Mouse (Mus musculus) C2C12 (cell line): Measurements from ENCODE around the gene Hist2h3c1. TPM values are rescaled to one million over a fixed set of nuclear protein-coding genes. Genes with fewer than 3 reads are reported as not detected.
"Not testable (repeated sequence)": the region's sequence is repeated elsewhere in the genome, so short reads cannot be mapped to it uniquely, and the experiment has no call there.

Experiments used
- H3K27me3 ChIP-seq: one replicate; pipeline ENCODE4 v1.6.1; 2011; ENCODE audit not compliant: control insufficient read depth, insufficient read depth, insufficient read length
- H3K36me3 ChIP-seq: one replicate; pipeline ENCODE4 v1.6.1; 2011; ENCODE audit not compliant: control insufficient read depth, insufficient read depth
- H3K4me3 ChIP-seq: one replicate; pipeline ENCODE4 v1.5.1; 2011; ENCODE audit warnings: mild to moderate bottlenecking, control low read depth; ENCODE audit not compliant: poor library complexity, insufficient read depth, severe bottlenecking
- H3K79me2 ChIP-seq: one replicate; pipeline ENCODE4 v1.6.1; 2011; ENCODE audit not compliant: control insufficient read depth, insufficient read depth
- H3K79me3 ChIP-seq: one replicate; pipeline ENCODE4 v1.6.1; 2011; ENCODE audit warnings: low read depth, control low read depth
- H3ac ChIP-seq: one replicate; pipeline ENCODE3; 2011; ENCODE audit warnings: low read depth; ENCODE audit not compliant: control insufficient read depth, insufficient read length
- CEBPB ChIP-seq: IDR thresholded peaks from one replicate; pipeline ENCODE4 v1.6.1; 2011; ENCODE audit warnings: low read depth, mild to moderate bottlenecking, control low read depth, moderate library complexity
- CTCF ChIP-seq: IDR thresholded peaks from one replicate; pipeline ENCODE4 v1.5.1; 2011; ENCODE audit not compliant: control insufficient read depth, insufficient read depth, insufficient read length
- FOSL1 ChIP-seq: IDR thresholded peaks from one replicate; pipeline ENCODE4 v1.8.0; 2011; ENCODE audit warnings: mild to moderate bottlenecking, low read length; ENCODE audit not compliant: poor library complexity, insufficient read depth, severe bottlenecking
- MAX ChIP-seq: IDR thresholded peaks from one replicate; pipeline ENCODE4 v1.6.1; 2011; ENCODE audit warnings: mild to moderate bottlenecking, control low read depth
- MYOD1 ChIP-seq: IDR thresholded peaks from one replicate; pipeline ENCODE4 v1.6.1; 2011; ENCODE audit warnings: low read depth; ENCODE audit not compliant: control insufficient read depth, insufficient read length
- MYOG ChIP-seq: IDR thresholded peaks from one replicate; pipeline ENCODE4 v1.6.1; 2011; ENCODE audit not compliant: control insufficient read depth, insufficient read length; ENCODE audit errors: extremely low read depth
- USF1 ChIP-seq: IDR thresholded peaks from one replicate; pipeline ENCODE4 v1.6.1; 2011; ENCODE audit warnings: low read depth, mild to moderate bottlenecking, control low read depth, moderate library complexity
- polyA plus RNA-seq: library from polyadenylated mRNA; unstranded; fragments of >200 nt; fragmentation: generic; extraction: Trizol; gene quantifications from one replicate; pipeline ENCODE4 v1.2.1, GENCODE M21; 2012; ENCODE audit warnings: missing spikeins

Gene Hist2h3c1
- polyA plus RNA-seq, 1 experiment, result 0.32 TPM

DNA sequence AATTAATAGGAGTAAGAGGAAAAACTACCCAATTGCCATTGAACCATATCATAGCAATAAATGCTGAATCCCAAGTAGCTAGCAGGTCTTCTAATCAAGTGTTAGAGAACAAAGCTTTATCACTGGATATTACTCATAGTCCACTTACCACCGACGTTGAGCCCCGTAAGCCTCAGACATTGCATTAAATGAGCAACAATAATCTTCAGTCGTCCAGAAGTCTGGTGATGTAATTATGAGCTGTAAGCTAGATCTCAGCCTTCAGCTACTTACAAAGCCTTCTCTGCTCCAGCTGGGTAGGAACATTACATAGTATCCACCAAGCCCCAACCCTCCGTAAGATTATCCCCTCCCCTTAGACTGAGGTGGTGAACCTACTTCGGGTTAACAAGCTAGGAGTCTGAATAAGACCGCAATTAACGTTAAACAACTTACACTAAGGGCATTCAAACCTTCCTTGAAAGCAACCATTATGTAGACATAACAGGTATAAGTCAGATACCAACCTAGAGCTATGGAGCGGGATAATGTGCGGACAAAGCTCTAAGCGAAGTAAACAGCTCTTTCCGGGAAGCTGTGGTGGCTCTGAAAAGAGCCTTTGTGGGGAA lies 8.5 kb upstream of the Hist2h3c1 start:
- Histone ChIP-seq H3K79me3 (no peaks in the 10 kb centered on the region), H3K27me3 (no peaks in the 10 kb centered on the region), H3K79me2 (no peaks in the 10 kb centered on the region), H3K36me3 (no peaks in the 10 kb centered on the region), H3ac (peak overlapping the region; percentile 68), H3K4me3 (peak overlapping the region; percentile 42)
- TF ChIP-seq CEBPB, result no peak
- TF ChIP-seq MYOG, result no peak
- no peak for TF ChIP-seq MAX
- no peak for TF ChIP-seq USF1
- TF ChIP-seq FOSL1, result no peak
- TF ChIP-seq MYOD1, result no peak
- no peak for TF ChIP-seq CTCF

DNA sequence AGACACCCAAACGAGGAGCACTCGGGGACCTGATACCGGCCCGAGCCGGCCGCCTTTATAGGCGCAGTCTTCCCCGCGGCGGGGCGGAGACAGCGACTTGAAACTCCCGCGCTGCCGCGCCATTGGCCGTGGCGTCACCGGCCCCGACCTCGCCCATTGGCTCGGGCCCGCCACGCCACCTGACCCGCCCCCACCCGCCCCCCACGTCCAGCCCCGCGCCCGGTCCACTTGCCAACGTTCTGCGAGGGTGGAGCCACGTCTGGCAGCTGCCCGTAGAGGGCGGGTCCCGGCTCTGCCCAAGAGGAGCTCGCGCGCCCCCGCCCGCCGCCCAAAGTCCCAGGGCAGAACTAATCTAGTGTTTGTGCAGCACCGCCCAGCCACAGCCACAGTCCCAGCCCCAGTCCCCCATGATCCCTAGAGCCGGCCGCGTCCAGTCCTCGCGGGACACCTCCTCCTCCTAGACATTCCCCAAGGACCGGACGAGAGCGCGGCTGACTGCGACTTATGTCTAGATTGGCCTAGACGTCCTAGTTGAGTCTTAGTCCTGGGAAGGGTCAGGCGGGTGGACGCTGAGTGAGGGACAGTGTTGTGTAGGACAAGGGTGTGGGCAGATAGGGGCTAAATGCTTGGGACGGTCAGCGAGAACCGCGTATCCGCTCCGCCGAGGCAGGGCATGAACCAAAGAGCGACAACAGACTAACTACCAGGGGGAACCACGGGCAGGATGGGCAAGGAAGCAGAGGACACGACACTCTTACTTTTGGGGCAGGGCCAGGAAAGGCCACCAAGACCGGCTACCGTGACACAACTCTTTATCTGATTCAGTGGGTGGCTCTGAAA lies 7.3 kb upstream of the Hist2h3c1 start, which contains the start of gene Hist2h3c2:
TSS of gene Hist2h3c2 (minus strand) at position 174 of the 840 bp plus-strand sequence.
- not testable (repeated sequence) for H3K36me3 ChIP-seq, H3K79me2 ChIP-seq, H3K27me3 ChIP-seq, H3K79me3 ChIP-seq
- Histone ChIP-seq H3K4me3 (peak within 1 kb of the TSS; percentile 42), H3ac (peak within 1 kb of the TSS; percentile 68)

DNA sequence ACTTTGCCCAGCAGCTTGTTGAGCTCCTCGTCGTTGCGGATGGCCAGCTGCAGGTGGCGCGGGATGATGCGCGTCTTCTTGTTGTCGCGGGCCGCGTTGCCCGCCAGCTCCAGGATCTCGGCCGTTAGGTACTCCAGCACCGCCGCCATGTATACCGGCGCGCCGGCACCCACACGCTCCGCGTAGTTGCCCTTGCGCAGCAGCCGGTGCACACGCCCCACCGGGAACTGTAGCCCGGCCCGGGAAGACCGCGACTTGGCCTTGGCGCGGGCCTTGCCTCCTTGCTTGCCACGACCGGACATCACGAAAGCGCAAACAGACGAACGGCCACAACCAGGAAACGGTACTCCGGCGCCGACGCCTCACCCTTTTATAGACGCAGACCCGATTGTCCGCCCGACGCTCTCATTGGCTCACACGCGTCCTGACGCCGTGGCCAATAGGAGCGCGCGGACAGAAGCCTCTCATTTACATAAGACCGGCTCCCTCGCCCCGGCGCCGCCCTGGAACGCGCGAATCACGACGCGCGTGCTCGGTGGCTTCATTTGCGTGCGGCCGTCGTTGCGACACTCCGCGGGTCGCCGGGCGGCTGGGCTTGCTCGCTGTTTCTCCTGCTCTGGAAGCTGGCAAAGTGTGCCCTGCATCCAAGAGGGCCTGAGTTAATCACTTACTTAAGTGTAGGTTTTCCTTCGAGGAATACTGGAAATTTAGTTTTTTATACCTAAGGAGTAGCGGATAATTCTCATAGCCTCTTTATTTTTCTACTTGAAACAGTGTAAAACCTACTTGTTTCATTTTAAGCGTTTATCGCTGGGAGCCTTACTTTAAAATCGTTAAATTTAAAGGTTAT lies 6.3 kb upstream of the Hist2h3c1 start, which contains the start of gene Hist2h2aa2:
TSS of gene Hist2h2aa2 (minus strand) at position 328 of the 850 bp plus-strand sequence.
- H3K27me3 ChIP-seq, H3K36me3 ChIP-seq: not testable (repeated sequence)

DNA sequence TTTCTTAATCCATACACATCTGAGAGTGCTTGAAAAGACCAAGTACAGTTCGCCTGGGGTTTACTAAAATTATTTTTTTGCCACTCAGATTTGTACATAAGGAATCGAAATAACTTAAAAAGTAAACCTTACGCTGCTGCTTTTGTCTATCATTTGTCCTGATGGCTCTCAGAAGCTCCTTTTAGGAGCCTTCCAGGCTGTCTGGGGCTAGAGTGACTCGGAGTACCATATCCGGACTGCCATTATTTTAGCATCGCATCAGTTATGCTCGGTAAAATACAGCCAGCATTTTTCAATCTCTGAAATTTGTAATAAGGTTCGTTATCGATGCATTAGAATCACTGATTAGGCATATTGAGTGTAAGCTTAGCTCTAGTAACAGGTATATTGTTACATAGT lies 5.7 kb upstream of the Hist2h3c1 start:
- TF ChIP-seq MAX (no peak), CEBPB (no peak), FOSL1 (no peak), MYOD1 (no peak), MYOG (no peak), CTCF (no peak), USF1 (no peak)
- Histone ChIP-seq H3K27me3 (no peaks in the 10 kb centered on the region), H3ac (no peak overlapping the region), H3K36me3 (no peaks in the 10 kb centered on the region), H3K4me3 (no peak overlapping the region), H3K79me2 (no peaks in the 10 kb centered on the region), H3K79me3 (no peaks in the 10 kb centered on the region)

More for the DNA sequence above, 6.3 kb upstream of the Hist2h3c1 start, which contains the start of gene Hist2h2aa2:
- Histone ChIP-seq H3K4me3 (peak within 1 kb of the TSS; percentile 29), H3ac (peak within 1 kb of the TSS; percentile 35)
- H3K79me3 ChIP-seq, H3K79me2 ChIP-seq: not testable (repeated sequence)

DNA sequence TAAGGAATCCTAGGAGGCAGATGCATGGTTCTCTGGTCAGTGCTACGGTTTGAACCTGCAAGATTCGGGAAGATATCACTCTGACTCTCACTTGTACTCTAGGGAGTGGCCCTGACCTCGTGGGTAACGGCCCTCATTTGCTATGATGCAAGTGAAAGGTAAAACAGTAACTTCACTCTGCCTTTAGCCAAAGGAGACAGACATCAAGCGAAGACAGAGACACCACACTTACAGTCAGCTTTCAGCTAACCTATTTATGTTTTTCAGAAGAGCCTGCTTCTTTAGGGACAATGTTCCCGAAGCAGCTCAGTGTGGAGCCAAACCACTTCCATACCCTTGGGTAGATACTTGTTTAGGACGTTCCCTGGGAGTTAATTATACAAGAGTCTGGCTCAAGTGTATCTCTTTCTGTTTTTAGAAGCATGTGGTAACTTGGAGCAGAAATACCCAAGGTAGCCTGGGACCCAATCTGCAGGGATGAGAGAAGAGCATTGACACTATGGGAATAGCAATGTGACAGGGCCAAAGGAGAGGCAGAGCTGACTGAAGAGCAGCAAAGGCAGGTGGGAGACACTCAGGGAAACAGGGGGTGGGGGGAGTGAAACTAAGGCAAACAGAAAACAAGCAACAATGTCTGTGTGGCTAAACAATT lies 2.4 kb upstream of the Hist2h3c1 start:
- Histone ChIP-seq H3K36me3 (no peaks in the 10 kb centered on the region), H3K79me2 (no peaks in the 10 kb centered on the region), H3K4me3 (no peak overlapping the region), H3K27me3 (no peaks in the 10 kb centered on the region), H3ac (peak overlapping the region; percentile 2), H3K79me3 (peaks cover 2% of the 10 kb centered on the region)
- no peak for TF ChIP-seq MAX
- no peak for TF ChIP-seq MYOG
- TF ChIP-seq USF1, result no peak
- TF ChIP-seq MYOD1, result no peak
- no peak for TF ChIP-seq FOSL1
- no peak for TF ChIP-seq CTCF
- no peak for TF ChIP-seq CEBPB
